Mouse (Mus musculus): Measurements from ENCODE around the gene Ddah1.

Gene Ddah1

GRCm38 (mm10) chr3:145758561-145759378 is at the start of gene Ddah1:
TSS of gene Ddah1 (plus strand) at chr3:145758675.
- no peak for DNase-seq (ENCODE audit: low read depth)

- no peak for DNase-seq (ENCODE audit: low read depth)
These were observed 42.6 kb upstream of the Ddah1 start for GRCm38 (mm10) chr3:145715923-145716322.

- DNase-seq (ENCODE audit: low read depth), result no peak
These were observed 38.8 kb upstream of the Ddah1 start for GRCm38 (mm10) chr3:145719660-145720059.

GRCm38 (mm10) chr3:145725078-145725477 is 33.4 kb upstream of the Ddah1 start:
- DNase-seq (ENCODE audit: low read depth), result no peak

GRCm38 (mm10) chr3:145728336-145728735 is 30.1 kb upstream of the Ddah1 start:
- DNase-seq (ENCODE audit: low read depth), result no peak

GRCm38 (mm10) chr3:145729531-145729930 is 28.9 kb upstream of the Ddah1 start:
- DNase-seq (ENCODE audit: low read depth), result peak; percentile 26

- no peak for DNase-seq (ENCODE audit: low read depth)
These were observed 28.4 kb upstream of the Ddah1 start for GRCm38 (mm10) chr3:145730092-145730491.

- no peak for DNase-seq (ENCODE audit: low read depth)
These were observed 23.6 kb upstream of the Ddah1 start for GRCm38 (mm10) chr3:145734857-145735256.

- no peak for DNase-seq (ENCODE audit: low read depth)
These were observed 21.9 kb upstream of the Ddah1 start for GRCm38 (mm10) chr3:145736562-145736961.

- no peak for DNase-seq (ENCODE audit: low read depth)
These were observed 19.8 kb upstream of the Ddah1 start for GRCm38 (mm10) chr3:145738662-145739061.

- no peak for DNase-seq (ENCODE audit: low read depth)
These were observed 18.6 kb upstream of the Ddah1 start for GRCm38 (mm10) chr3:145739904-145740303.

GRCm38 (mm10) chr3:145743050-145743449 is 15.4 kb upstream of the Ddah1 start:
- DNase-seq (ENCODE audit: low read depth), result no peak

GRCm38 (mm10) chr3:145743476-145744027 is 14.9 kb upstream of the Ddah1 start:
- DNase-seq (ENCODE audit: low read depth), result no peak

- no peak for DNase-seq (ENCODE audit: low read depth)
These were observed 9.8 kb upstream of the Ddah1 start for GRCm38 (mm10) chr3:145748626-145749025.

GRCm38 (mm10) chr3:145756457-145756856 is 2.0 kb upstream of the Ddah1 start:
- no peak for DNase-seq (ENCODE audit: low read depth)

- no peak for DNase-seq (ENCODE audit: low read depth)
These were observed 1.3 kb upstream of the Ddah1 start for GRCm38 (mm10) chr3:145757177-145757576.

- no peak for DNase-seq (ENCODE audit: low read depth)
These were observed 631 bp upstream of the Ddah1 start for GRCm38 (mm10) chr3:145757844-145758243.

- DNase-seq (ENCODE audit: low read depth), result no peak
These were observed 1.1 kb downstream of the Ddah1 start for GRCm38 (mm10) chr3:145759379-145760209.

- no peak for DNase-seq (ENCODE audit: low read depth)
These were observed 2.1 kb downstream of the Ddah1 start for GRCm38 (mm10) chr3:145760547-145760946.

GRCm38 (mm10) chr3:145761501-145762170 is 3.2 kb downstream of the Ddah1 start:
- DNase-seq (ENCODE audit: low read depth), result no peak

- no peak for DNase-seq (ENCODE audit: low read depth)
These were observed 4.6 kb downstream of the Ddah1 start for GRCm38 (mm10) chr3:145762957-145763641.

- DNase-seq (ENCODE audit: low read depth), result no peak
These were observed 5.1 kb downstream of the Ddah1 start for GRCm38 (mm10) chr3:145763642-145763972.
